ENCODE assay signal across 14 mouse cellular contexts in genomic region chr7:126668452-126668851, GRCm38 (mm10). TPM values are rescaled to one million over a fixed set of nuclear protein-coding genes. Genes with fewer than 3 reads are reported as not detected.
DNase-seq lines count a peak whose midpoint lies in the region; ATAC-seq and TF ChIP-seq lines count a peak whose summit lies in the region.
"Had no signal": no experiment of that assay in that cellular context is flagged by ENCODE, and none has a peak within 500 bp of the region (broad histone marks: within the 10 kb centered on the region; RNA-seq: fewer than 3 reads in every experiment).

No protein-coding gene starts in this region.

- H3K9me3 ChIP-seq in kidney, embryonic 14.5 days (ENCODE audit: control insufficient read depth, low read length), result no peaks in the 10 kb centered on the region
- H3K9me3 ChIP-seq in lung, postnatal 0 days (ENCODE audit: low read length), result no peaks in the 10 kb centered on the region
- H3K9me3 ChIP-seq: hindbrain, embryonic 12.5 days; midbrain, embryonic 12.5 days had no signal

- no peak overlapping the region for H3K4me2 ChIP-seq in kidney, embryonic 14.5 days (replicated peaks; ENCODE audit: low read depth, low read length)
- no peak overlapping the region for H3K4me2 ChIP-seq in lung, postnatal 0 days (replicated peaks; ENCODE audit: low read depth, low read length)
- H3K4me2 ChIP-seq: hindbrain, embryonic 12.5 days; midbrain, embryonic 12.5 days had no signal

- ATAC-seq in kidney, embryonic 14.5 days (ENCODE audit: low FRiP score, low TSS enrichment), result no peak
- ATAC-seq in lung, postnatal 0 days, result peak; percentile 50

- H3K4me3 ChIP-seq in kidney, embryonic 14.5 days (ENCODE audit: low read length), result no peak overlapping the region
- no peak overlapping the region for H3K4me3 ChIP-seq in lung, postnatal 0 days (ENCODE audit: low read depth, low read length)
- H3K4me3 ChIP-seq: hindbrain, embryonic 12.5 days; midbrain, embryonic 12.5 days had no signal

- TF ChIP-seq EP300 in lung, postnatal 0 days (IDR thresholded peaks at IDR 0.05), result peak; percentile 71

- WGBS in kidney, embryonic 14.5 days, result 76% methylated on average over 5 of the region's 5 CpGs
- WGBS in lung, postnatal 0 days, result 38% methylated on average over 5 of the region's 5 CpGs

- H3K4me1 ChIP-seq in kidney, embryonic 14.5 days (ENCODE audit: control insufficient read depth, insufficient read depth, low read length), result no peaks in the 10 kb centered on the region
- no peaks in the 10 kb centered on the region; the same call in 1 of the 2 replicates for H3K4me1 ChIP-seq in lung, postnatal 0 days (ENCODE audit: insufficient read depth, low read depth, low read length)
- H3K4me1 ChIP-seq: hindbrain, embryonic 12.5 days; midbrain, embryonic 12.5 days had no signal

- peak overlapping the region; percentile 51; the same call in 1 of the 2 replicates for H3K27ac ChIP-seq in kidney, embryonic 14.5 days (ENCODE audit: low read depth, low read length)
- H3K27ac ChIP-seq in lung, postnatal 0 days (ENCODE audit: low read length), result peak overlapping the region; percentile 81
- H3K27ac ChIP-seq: hindbrain, embryonic 12.5 days; midbrain, embryonic 12.5 days had no signal

- peak; percentile 30 for DNase-seq in adrenal gland, postnatal 14 days
- no peak for DNase-seq in adrenal gland, postnatal 36 days
- no peak for DNase-seq in kidney, adult 9 months
- DNase-seq in lung, postnatal 0 days (ENCODE audit: low spot score), result peak; percentile 57
- no peak for DNase-seq in lung, postnatal 14 days
- DNase-seq in frontal cortex, postnatal 10 days (ENCODE audit: low spot score in 2 of 2), result no peak
- DNase-seq in gastrocnemius, postnatal 25 days, result no peak
- DNase-seq: cerebellum, postnatal 14 days; kidney, adult 8-10 months; layer of hippocampus, postnatal 36 days had no signal

- no peak for TF ChIP-seq CTCF in lung, postnatal 0 days (IDR thresholded peaks at IDR 0.05)

- peaks cover 33% of the 10 kb centered on the region; the same call in 1 of the 2 replicates for H3K36me3 ChIP-seq in kidney, embryonic 14.5 days (ENCODE audit: control insufficient read depth, insufficient read depth, low read length)
- H3K36me3 ChIP-seq in lung, postnatal 0 days (ENCODE audit: insufficient read depth, low read length), result peaks cover 6% of the 10 kb centered on the region; the same call in 1 of the 2 replicates

- no peaks in the 10 kb centered on the region for H3K27me3 ChIP-seq in kidney, embryonic 14.5 days (ENCODE audit: control insufficient read depth, insufficient read depth, low read length)
- no peaks in the 10 kb centered on the region for H3K27me3 ChIP-seq in lung, postnatal 0 days (replicated peaks; ENCODE audit: insufficient read depth, low read length)
- H3K27me3 ChIP-seq: hindbrain, embryonic 12.5 days; midbrain, embryonic 12.5 days had no signal

- no peak overlapping the region for H3K9ac ChIP-seq in kidney, embryonic 14.5 days (ENCODE audit: low read depth, low read length)
- H3K9ac ChIP-seq in lung, postnatal 0 days (replicated peaks; ENCODE audit: low read depth), result no peak overlapping the region
- H3K9ac ChIP-seq: hindbrain, embryonic 12.5 days; midbrain, embryonic 12.5 days had no signal

RNA-seq across cellular contexts. Expression of gene Sult1a1, which starts 7.8 kb away (rescaled TPM):
- 81.6 and 83.8 TPM in 2 replicates for total RNA-seq in adrenal gland, postnatal 14 days (2021)
- total RNA-seq in adrenal gland, postnatal 36 days (2021), result 10 to 100 TPM; 34.1 to 52.7 TPM
- polyA plus RNA-seq in kidney, embryonic 14.5 days (2014; fragmentation: Nextera tagmentation; extraction: Ambion mirVana), result 5.2 and 6.3 TPM in 2 replicates
- 57.1 and 58.4 TPM in 2 replicates for polyA plus RNA-seq in lung, postnatal 0 days (2015; fragmentation: Nextera tagmentation; extraction: Ambion mirVana)
- total RNA-seq in gastrocnemius, postnatal 25 days (2021), result 10 to 100 TPM; 12.3 to 22.9 TPM
- polyA plus RNA-seq: neural tube, embryonic 11.5 days had no signal

RNA-seq across cellular contexts. Expression of gene Sgf29, which starts 19.3 kb away (rescaled TPM):
- 38.3 and 48.0 TPM in 2 replicates for total RNA-seq in adrenal gland, postnatal 14 days (2021)
- 10 to 100 TPM; 39.0 to 41.7 TPM for total RNA-seq in adrenal gland, postnatal 36 days (2021)
- 35.6 and 52.5 TPM in 2 replicates for polyA plus RNA-seq in kidney, embryonic 14.5 days (2014; fragmentation: Nextera tagmentation; extraction: Ambion mirVana)
- polyA plus RNA-seq in lung, postnatal 0 days (2015; fragmentation: Nextera tagmentation; extraction: Ambion mirVana), result 42.9 and 49.5 TPM in 2 replicates
- 10 to 100 TPM; 24.0 to 25.1 TPM for total RNA-seq in gastrocnemius, postnatal 25 days (2021)

RNA-seq across cellular contexts. Expression of gene Bola2, which starts 26.7 kb away (rescaled TPM):
- total RNA-seq in adrenal gland, postnatal 14 days (2021), result 74.9 and 82.9 TPM in 2 replicates
- 10 to 100 TPM; 94.8 to 98.1 TPM for total RNA-seq in adrenal gland, postnatal 36 days (2021)
- 145 and 184 TPM in 2 replicates for polyA plus RNA-seq in kidney, embryonic 14.5 days (2014; fragmentation: Nextera tagmentation; extraction: Ambion mirVana)
- 76.1 and 77.4 TPM in 2 replicates for polyA plus RNA-seq in lung, postnatal 0 days (2015; fragmentation: Nextera tagmentation; extraction: Ambion mirVana)
- total RNA-seq in gastrocnemius, postnatal 25 days (2021), result 10 to 100 TPM; 33.1 to 37.0 TPM

RNA-seq across cellular contexts. Expression of gene Slx1b, which starts 27.1 kb away (rescaled TPM):
- 10.7 and 18.6 TPM in 2 replicates for total RNA-seq in adrenal gland, postnatal 14 days (2021)
- 10 to 100 TPM in 1 of 2 experiments, 1 to 10 TPM in 1; 8.7 to 14.8 TPM for total RNA-seq in adrenal gland, postnatal 36 days (2021)
- 7.7 and 8.1 TPM in 2 replicates for polyA plus RNA-seq in kidney, embryonic 14.5 days (2014; fragmentation: Nextera tagmentation; extraction: Ambion mirVana)
- polyA plus RNA-seq in lung, postnatal 0 days (2015; fragmentation: Nextera tagmentation; extraction: Ambion mirVana), result 9.2 and 10.4 TPM in 2 replicates
- 1 to 10 TPM; 2.7 to 3.3 TPM for total RNA-seq in gastrocnemius, postnatal 25 days (2021)

RNA-seq across cellular contexts. Expression of gene Nupr1, which starts 37.8 kb away (rescaled TPM):
- 16.2 and 21.5 TPM in 2 replicates for total RNA-seq in adrenal gland, postnatal 14 days (2021)
- 10 to 100 TPM; 20.8 to 27.0 TPM for total RNA-seq in adrenal gland, postnatal 36 days (2021)
- polyA plus RNA-seq in kidney, embryonic 14.5 days (2014; fragmentation: Nextera tagmentation; extraction: Ambion mirVana), result 2.4 and 2.6 TPM in 2 replicates
- 266 and 308 TPM in 2 replicates for polyA plus RNA-seq in lung, postnatal 0 days (2015; fragmentation: Nextera tagmentation; extraction: Ambion mirVana)
- 10 to 100 TPM; 10.6 to 14.2 TPM for total RNA-seq in gastrocnemius, postnatal 25 days (2021)

Comparison
In these comparisons a context has a peak if more than half of its experiments do, and no peak if none do; other contexts are left out.
1. DNase-seq: peak in adrenal gland, postnatal 14 days (single experiment) and lung, postnatal 0 days (single experiment); none in adrenal gland, postnatal 36 days (0 of 2), kidney, adult 9 months (single experiment), lung, postnatal 14 days (single experiment), frontal cortex, postnatal 10 days (0 of 2) and gastrocnemius, postnatal 25 days (single experiment).